Mouse (Mus musculus) embryonic facial prominence, embryonic 11.5 days (tissue): ENCODE data around the gene Rpgrip1. TPM values are rescaled to one million over a fixed set of nuclear protein-coding genes. Genes with fewer than 3 reads are reported as not detected.
"Not testable (repeated sequence)": the region's sequence is repeated elsewhere in the genome, so short reads cannot be mapped to it uniquely, and the experiment has no call there.

Experiments used
- ATAC-seq: fragments of 200-750 bp; cut with Nextera tagmentation; replicated peaks from 2 replicates; pipeline ENCODE4 v1.8.0; 2017; ENCODE audit warnings: low read depth; ENCODE audit not compliant: insufficient number of reproducible peaks, low FRiP score, low TSS enrichment
- DNase-seq: peaks from one replicate; pipeline ENCODE4 v3.0.0-alpha.2; 2015; ENCODE audit warnings: low spot score
- H3K27ac ChIP-seq: fragments of 300-500 bp; sonication (generic); replicated peaks from 2 replicates; pipeline ENCODE4 v1.5.1; 2014; ENCODE audit warnings: mild to moderate bottlenecking, low read depth, low read length, control low read depth
- H3K27me3 ChIP-seq: fragments of 300-500 bp; sonication (generic); 2 replicates; pipeline ENCODE4 v1.6.1; 2014; ENCODE audit warnings: mild to moderate bottlenecking, low read length, moderate library complexity, mixed read lengths; ENCODE audit not compliant: control insufficient read depth, insufficient read depth
- H3K36me3 ChIP-seq: fragments of 300-500 bp; sonication (generic); replicated peaks from 2 replicates; pipeline ENCODE4 v1.6.1; 2014; ENCODE audit warnings: low read depth, mild to moderate bottlenecking, low read length, moderate library complexity, mixed read lengths; ENCODE audit not compliant: control insufficient read depth, insufficient read depth
- H3K4me1 ChIP-seq: fragments of 300-500 bp; sonication (generic); 2 replicates; pipeline ENCODE4 v1.6.1; 2014; ENCODE audit warnings: low read length, mixed read lengths; ENCODE audit not compliant: control insufficient read depth, insufficient read depth
- H3K4me2 ChIP-seq: fragments of 300-500 bp; sonication (generic); 2 replicates; pipeline ENCODE4 v1.6.1; 2014; ENCODE audit warnings: low read depth, mild to moderate bottlenecking, control low read depth, low read length, moderate library complexity
- H3K4me3 ChIP-seq: fragments of 300-500 bp; sonication (generic); 2 replicates; pipeline ENCODE4 v1.5.1; 2014; ENCODE audit warnings: low read depth, low read length, control low read depth
- H3K9ac ChIP-seq: fragments of 300-500 bp; sonication (generic); replicated peaks from 2 replicates; pipeline ENCODE4 v1.6.1; 2014; ENCODE audit warnings: mild to moderate bottlenecking, control low read depth, low read length
- H3K9me3 ChIP-seq: fragments of 300-500 bp; sonication (generic); replicated peaks from 2 replicates; pipeline ENCODE4 v1.6.1; 2016; ENCODE audit warnings: mild to moderate bottlenecking, low read length, inconsistent platforms, mixed read lengths; ENCODE audit not compliant: control insufficient read depth
- WGBS: fragments of 180-500 bp; shearing (Covaris S2); extraction: QIAGEN DNeasy Blood & Tissue Kit; methylation state at CpG from one replicate; pipeline ENCODE4 v1.1.7; 2014; 5-methylcytosine and 5-hydroxymethylcytosine counted together
- polyA plus RNA-seq: library from polyadenylated mRNA; unstranded; fragments of >200 nt; fragmentation: Nextera tagmentation; extraction: Ambion mirVana; gene quantifications from 2 replicates; pipeline ENCODE4 v1.2.1, GENCODE M21; 2014

Rpgrip1 gene
- polyA plus RNA-seq, 1 experiment from 2014 or later = 97.9 TPM

DNA sequence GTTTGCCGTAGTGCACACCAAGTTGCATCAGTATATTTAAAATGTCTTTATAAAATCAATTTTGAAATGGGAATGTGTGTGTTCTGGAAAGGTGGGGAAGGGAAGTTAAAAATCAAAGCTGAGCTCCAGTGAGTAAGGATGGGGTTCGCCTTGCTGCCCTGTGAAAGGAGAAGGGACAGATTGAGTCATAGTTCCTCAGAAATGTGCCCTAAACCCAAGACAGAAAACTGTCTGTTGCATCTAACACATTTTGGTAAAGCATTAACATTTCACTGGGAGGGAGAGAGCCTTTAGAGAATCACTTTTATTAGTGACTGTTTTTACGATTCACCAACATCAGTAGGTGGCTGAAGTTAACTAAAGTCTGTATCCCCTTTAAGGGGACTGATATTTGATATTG, 12.1 kb upstream of the Rpgrip1 start:
- not testable (repeated sequence) for H3K27me3 ChIP-seq
- WGBS = 87% methylated on average over 3 of the region's 3 CpGs

DNA sequence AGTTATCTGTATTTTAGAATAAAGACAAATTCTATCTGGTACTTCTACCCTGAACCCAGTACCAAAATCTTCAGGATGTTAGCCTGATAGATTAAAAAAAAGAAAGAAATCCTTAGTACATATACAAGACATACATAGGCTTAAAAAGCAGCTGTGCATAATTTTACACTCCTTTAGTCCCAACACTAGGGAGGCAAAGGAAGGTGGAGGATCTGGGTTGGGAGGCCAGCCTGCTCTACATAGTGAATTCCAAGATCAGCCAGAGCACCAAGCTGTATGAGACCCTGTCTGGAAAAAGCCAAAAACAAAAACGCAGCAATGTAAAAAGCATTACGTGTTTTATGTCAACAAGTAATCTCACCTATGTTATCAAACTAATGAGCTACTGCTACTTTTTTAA, 10.9 kb upstream of the Rpgrip1 start:
- 85% methylated on average over 2 of the region's 2 CpGs for WGBS
- Histone ChIP-seq H3K4me1 (no peaks in the 10 kb centered on the region; the same call in 1 of the 2 replicates), H3K27ac (no peak overlapping the region), H3K9me3 (no peaks in the 10 kb centered on the region), H3K27me3 (no peaks in the 10 kb centered on the region), H3K36me3 (no peaks in the 10 kb centered on the region; the same call in none of the 2 replicates), H3K4me3 (no peak overlapping the region), H3K4me2 (no peak overlapping the region), H3K9ac (no peak overlapping the region)
- no peak for ATAC-seq
- DNase-seq = no peak

More for the DNA sequence above, 12.1 kb upstream of the Rpgrip1 start:
- H3K9me3 ChIP-seq, H3K36me3 ChIP-seq, H3K9ac ChIP-seq, H3K4me3 ChIP-seq, H3K4me1 ChIP-seq, H3K4me2 ChIP-seq, DNase-seq, ATAC-seq, H3K27ac ChIP-seq: not testable (repeated sequence)

DNA sequence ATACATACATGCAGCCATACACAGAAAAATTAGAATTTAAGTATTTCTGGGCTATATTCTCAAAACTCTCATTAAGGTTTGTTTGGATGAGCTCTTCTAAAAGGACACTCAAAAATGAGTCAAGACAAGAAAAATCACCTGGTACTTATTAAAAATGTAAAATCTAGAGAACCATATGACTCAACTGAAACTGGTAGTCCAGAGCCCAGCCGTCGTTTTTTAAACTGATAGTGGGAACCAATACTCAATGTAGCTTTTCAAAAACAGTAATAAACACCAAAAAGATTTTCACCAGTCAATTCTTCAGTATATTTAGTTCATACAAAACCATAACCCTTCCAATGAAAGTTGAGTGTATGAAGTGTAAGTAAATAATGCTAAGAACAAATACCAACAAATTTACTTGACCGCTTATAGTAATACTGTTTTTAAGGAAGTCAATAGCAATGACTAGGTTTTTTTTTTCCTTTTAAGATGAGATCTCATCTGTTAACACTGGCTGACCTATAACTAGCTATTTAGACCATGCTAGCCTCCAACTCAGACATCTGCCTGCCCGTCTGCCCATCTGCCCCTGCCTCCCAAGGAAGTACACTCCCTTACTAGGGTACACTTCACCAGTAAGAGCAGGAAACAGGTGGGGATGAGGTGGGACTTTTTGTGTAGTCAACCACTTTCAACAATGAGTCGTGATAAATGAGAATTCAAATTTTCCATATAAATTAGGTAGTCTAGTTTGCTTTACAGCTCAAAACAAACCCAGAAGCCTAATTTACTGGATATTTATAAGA, 10.1 kb upstream of the Rpgrip1 start:
- WGBS = 77% methylated on average over 5 of the region's 5 CpGs
- ATAC-seq = no peak
- H3K9ac ChIP-seq = no peak overlapping the region
- no peak for DNase-seq
- no peaks in the 10 kb centered on the region; the same call in none of the 2 replicates for H3K36me3 ChIP-seq
- H3K4me2 ChIP-seq = no peak overlapping the region
- H3K9me3 ChIP-seq = no peaks in the 10 kb centered on the region
- no peaks in the 10 kb centered on the region; the same call in 1 of the 2 replicates for H3K4me1 ChIP-seq
- H3K4me3 ChIP-seq = no peak overlapping the region
- no peaks in the 10 kb centered on the region for H3K27me3 ChIP-seq
- no peak overlapping the region for H3K27ac ChIP-seq

- DNase-seq (no peak), ATAC-seq (no peak)
- Histone ChIP-seq H3K9me3 (no peaks in the 10 kb centered on the region), H3K27ac (no peak overlapping the region), H3K9ac (no peak overlapping the region), H3K4me1 (no peaks in the 10 kb centered on the region; the same call in 1 of the 2 replicates), H3K4me2 (no peak overlapping the region), H3K4me3 (no peak overlapping the region; the same call in 1 of the 2 replicates), H3K27me3 (no peaks in the 10 kb centered on the region), H3K36me3 (no peaks in the 10 kb centered on the region; the same call in 1 of the 2 replicates)
- 97% methylated on average over 1 of the region's 1 CpGs for WGBS
These were observed 9.0 kb upstream of the Rpgrip1 start for GRCm38 (mm10) chr14:52101285-52102157.

DNA sequence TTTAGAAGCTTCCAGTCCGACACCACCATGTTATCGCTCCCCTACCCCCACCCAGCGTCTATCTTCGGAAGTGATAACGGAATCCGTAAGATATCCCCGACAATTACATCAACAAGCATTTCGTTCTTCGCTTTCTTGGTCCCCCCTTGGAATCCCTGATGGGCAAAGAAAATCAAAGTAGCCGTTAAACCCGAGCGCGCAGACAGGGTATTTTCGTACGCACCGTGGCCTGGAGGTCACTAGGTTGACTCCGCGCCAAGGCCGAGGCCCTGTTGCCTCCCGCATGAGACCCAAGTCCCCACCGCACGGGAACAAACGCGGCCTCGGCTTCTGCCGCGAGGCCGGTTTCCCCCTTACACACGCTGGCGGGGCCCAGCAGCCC, 7.0 kb upstream of the Rpgrip1 start:
- WGBS = under 1% methylated on average over 30 of the region's 30 CpGs
- ATAC-seq (no peak; the same call in 1 of the 2 replicates), DNase-seq (peak; percentile 40)

DNA sequence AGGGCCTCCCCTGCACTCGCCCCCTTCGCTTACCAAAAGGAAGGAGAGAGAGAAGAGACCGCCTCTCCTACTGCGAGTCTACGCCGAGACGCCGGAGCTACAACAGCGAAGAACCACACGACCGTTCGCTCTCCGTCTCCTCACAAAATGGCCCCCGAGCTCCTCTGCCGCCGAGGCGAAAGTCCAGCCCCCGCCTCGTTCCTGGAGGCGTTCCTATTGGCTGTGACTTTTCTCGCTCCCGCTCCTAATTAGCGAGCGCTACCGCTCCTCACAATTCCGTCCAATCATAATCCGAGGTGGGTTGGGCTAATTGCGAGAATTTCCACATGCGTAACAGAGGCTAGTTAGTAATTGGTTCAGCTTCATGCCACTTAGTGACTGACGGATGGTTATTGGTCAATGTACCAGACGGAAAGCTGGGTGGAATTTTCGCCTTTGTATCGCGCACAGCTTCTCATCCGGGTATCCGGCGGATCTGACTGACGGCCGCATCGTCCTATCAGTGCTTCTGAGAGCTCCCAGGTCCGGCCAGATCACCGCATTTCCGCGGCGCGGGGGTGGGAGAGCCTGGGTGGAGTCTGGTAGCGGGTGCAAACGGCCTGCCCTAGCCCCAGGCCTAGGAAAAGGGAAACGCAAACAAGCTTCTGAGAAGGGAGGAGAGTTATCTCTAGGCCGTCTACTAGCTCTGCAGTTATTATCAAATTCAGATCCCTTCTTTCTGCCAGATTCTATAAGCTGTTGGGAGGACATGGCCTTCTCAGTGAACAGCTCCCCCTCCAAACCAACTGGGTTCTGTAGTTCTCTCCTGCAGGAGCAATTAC, 6.4 kb upstream of the Rpgrip1 start, which contains the start of gene Hnrnpc:
Gene Hnrnpc, minus strand, starts transcription at position 173 of the 821 bp plus-strand sequence.
- WGBS = under 1% methylated on average over 46 of the region's 50 CpGs
- ATAC-seq (peak; percentile 99), DNase-seq (peak; percentile 100)
- peak within 1 kb of the TSS; percentile 98 for H3K4me3 ChIP-seq
- peak within 1 kb of the TSS; percentile 100 for H3K9ac ChIP-seq
- peak within 1 kb of the TSS; percentile 71 for H3K4me2 ChIP-seq
- peak within 1 kb of the TSS; percentile 91 for H3K27ac ChIP-seq
- no peaks in the 10 kb centered on the region for H3K36me3 ChIP-seq
- no peaks in the 10 kb centered on the region for H3K27me3 ChIP-seq
- H3K9me3 ChIP-seq = no peaks in the 10 kb centered on the region
- no peaks in the 10 kb centered on the region; the same call in 1 of the 2 replicates for H3K4me1 ChIP-seq

More for the DNA sequence above, 7.0 kb upstream of the Rpgrip1 start:
- Histone ChIP-seq H3K27me3 (no peaks in the 10 kb centered on the region), H3K36me3 (no peaks in the 10 kb centered on the region), H3K9me3 (no peaks in the 10 kb centered on the region), H3K9ac (peak overlapping the region; percentile 100), H3K4me3 (peak overlapping the region; percentile 98), H3K4me1 (no peaks in the 10 kb centered on the region; the same call in 1 of the 2 replicates), H3K4me2 (no peak overlapping the region), H3K27ac (peak overlapping the region; percentile 91)

DNA sequence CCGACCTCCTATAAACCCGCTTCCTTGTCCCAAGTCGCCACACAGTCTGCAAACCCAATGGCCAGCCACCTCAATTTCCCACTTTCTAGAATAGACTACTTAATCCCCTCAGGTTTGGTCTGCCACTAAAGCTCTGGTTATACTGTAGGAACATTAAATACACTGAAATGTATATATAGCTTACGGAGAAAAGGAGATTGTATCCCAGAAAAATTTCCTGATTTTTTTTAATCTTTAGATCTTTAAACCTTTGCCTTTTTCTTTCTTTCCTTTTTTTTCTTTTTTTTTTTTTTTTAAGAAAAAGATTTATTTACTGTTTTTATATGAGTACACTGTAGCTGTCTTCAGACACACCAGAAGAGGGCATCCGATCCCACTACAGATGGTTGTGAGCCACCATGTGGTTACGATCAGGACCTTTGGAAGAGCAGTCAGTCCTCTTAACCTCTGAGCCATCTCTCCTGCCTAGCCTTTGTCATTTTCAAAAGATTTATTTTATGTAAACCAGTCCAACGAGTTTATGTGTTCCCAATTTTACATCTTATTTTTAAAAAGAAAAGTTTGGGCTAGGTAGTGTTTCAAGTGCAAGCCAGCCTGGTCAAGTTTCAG, 5.7 kb upstream of the Rpgrip1 start:
- DNase-seq (peak; percentile 20), ATAC-seq (no peak)
- Histone ChIP-seq H3K9ac (peak overlapping the region; percentile 56), H3K27me3 (no peaks in the 10 kb centered on the region), H3K4me3 (peak overlapping the region; percentile 33), H3K4me1 (no peaks in the 10 kb centered on the region; the same call in 1 of the 2 replicates), H3K36me3 (no peaks in the 10 kb centered on the region), H3K9me3 (no peaks in the 10 kb centered on the region), H3K4me2 (peak overlapping the region; percentile 53), H3K27ac (peak overlapping the region; percentile 66)
- 39% methylated on average over 7 of the region's 7 CpGs for WGBS
